Mouse (Mus musculus): ENCODE data around the gene Vcam1. TPM values are rescaled to one million over a fixed set of nuclear protein-coding genes. Genes with fewer than 3 reads are reported as not detected.

Vcam1 gene
- total RNA-seq, 2 experiments from 2014 or later, result 15.0 to 15.6 TPM

- DNase-seq, result no peak
- intact Hi-C loops (cut with DNase I), result loop anchor here (5.0 kb wide), 1 partner anchor 72 kb away; no protein-coding TSS in a partner anchor
Measured at GRCm38 (mm10) chr3:116094886-116095285, 34.6 kb downstream of the Vcam1 start.

GRCm38 (mm10) chr3:116094288-116094687 is 35.2 kb downstream of the Vcam1 start:
- DNase-seq, result no peak
- intact Hi-C loops (cut with DNase I), result no loop called here

- DNase-seq, result no peak
- intact Hi-C loops (cut with DNase I), result no loop called here
Measured at GRCm38 (mm10) chr3:116092547-116092946, 36.9 kb downstream of the Vcam1 start.

- intact Hi-C loops (cut with DNase I), result no loop called here
Measured at GRCm38 (mm10) chr3:116091706-116092105, 37.8 kb downstream of the Vcam1 start.

GRCm38 (mm10) chr3:116085962-116086361 is 43.5 kb downstream of the Vcam1 start:
- DNase-seq, result no peak
- intact Hi-C loops (cut with DNase I), result no loop called here

More at GRCm38 (mm10) chr3:116091706-116092105, 37.8 kb downstream of the Vcam1 start:
- no peak for DNase-seq

GRCm38 (mm10) chr3:116080939-116081676 is 48.4 kb downstream of the Vcam1 start:
- intact Hi-C loops (cut with DNase I), result loop anchor here (2.0 kb wide), 1 partner anchor 48 kb away; the partner anchor contains the start of gene Vcam1
- peak in 1 of 2 experiments; percentile 27 for DNase-seq

GRCm38 (mm10) chr3:116080166-116080788 is 49.2 kb downstream of the Vcam1 start:
- DNase-seq, result peak in 1 of 2 experiments; percentile 11
- intact Hi-C loops (cut with DNase I), result loop anchor here (2.0 kb wide), 1 partner anchor 49 kb away; the partner anchor contains the start of gene Vcam1

GRCm38 (mm10) chr3:116078490-116078889 is 51.0 kb downstream of the Vcam1 start:
- DNase-seq, result no peak
- intact Hi-C loops (cut with DNase I), result no loop called here

GRCm38 (mm10) chr3:116076739-116077138 is 52.7 kb downstream of the Vcam1 start:
- intact Hi-C loops (cut with DNase I), result no loop called here
- no peak for DNase-seq

- DNase-seq, result no peak
Measured at GRCm38 (mm10) chr3:116072584-116072983, 56.9 kb downstream of the Vcam1 start.

GRCm38 (mm10) chr3:116062141-116062540 is 67.3 kb downstream of the Vcam1 start:
- DNase-seq, result no peak
- intact Hi-C loops (cut with DNase I), result no loop called here

More at GRCm38 (mm10) chr3:116072584-116072983, 56.9 kb downstream of the Vcam1 start:
- intact Hi-C loops (cut with DNase I), result no loop called here

- intact Hi-C loops (cut with DNase I), result no loop called here
- no peak for DNase-seq
Measured at GRCm38 (mm10) chr3:116060320-116060719, 69.2 kb downstream of the Vcam1 start.

Other genes starting within 250 kb of the Vcam1 start
- 1 to 10 TPM; 6.5 to 6.9 TPM for gene Dph5, start 241.9 kb downstream of the Vcam1 start, total RNA-seq (2021)
- gene Slc30a7, start 122.3 kb downstream of the Vcam1 start, total RNA-seq (2021), result 10 to 100 TPM; 11.6 to 14.8 TPM
- gene Extl2, start 122.2 kb downstream of the Vcam1 start, total RNA-seq (2021), result 10 to 100 TPM; 14.1 to 14.5 TPM
- under 1 TPM; 0.14 TPM for gene Gpr88, start 123.8 kb upstream of the Vcam1 start, total RNA-seq (2021)

Data from heart, postnatal 36 days (tissue).